Mouse (Mus musculus) heart, postnatal 0 days (tissue): ENCODE measurements around the gene Cfap70.

Experiments
- CTCF ChIP-seq: IDR thresholded peaks from 2 replicates; pipeline ENCODE4 v1.5.1; 2016; ENCODE audit warnings: antibody characterized with exemption, control low read depth, low read depth
- EP300 ChIP-seq: IDR thresholded peaks from 2 replicates; pipeline ENCODE4 v1.6.1; 2016; ENCODE audit warnings: antibody characterized with exemption, low read depth

GRCm38 (mm10) chr14:20368271-20368670 is 83.8 kb downstream of the Cfap70 start:
- TF ChIP-seq CTCF (no peak), EP300 (no peak)
